Mouse (Mus musculus): ENCODE data around the gene Pla2g3. TPM values are rescaled to one million over a fixed set of nuclear protein-coding genes. Genes with fewer than 3 reads are reported as not detected.
A peak's percentile ranks its signal among the peaks of the same experiment; 100 is the strongest.

The Pla2g3 gene
- total and polyA plus RNA-seq, 2 experiments from 2014 or later = 11.9 to 26.2 TPM

- H3K4me2 ChIP-seq (ENCODE audit: low read depth) = peak overlapping the region; percentile 87
- H3K4me1 ChIP-seq (ENCODE audit: insufficient read depth) = peaks cover 8% of the 10 kb centered on the region; the same call in 1 of the 2 replicates
- no peaks in the 10 kb centered on the region for H3K36me3 ChIP-seq (ENCODE audit: insufficient read depth)
- H3K27ac ChIP-seq (ENCODE audit: low read depth, low read length) = peak overlapping the region; percentile 81
- peak overlapping the region; percentile 92 for H3K4me3 ChIP-seq (ENCODE audit: low read depth, low read length)
- H3K9me3 ChIP-seq (ENCODE audit: low read length) = no peaks in the 10 kb centered on the region
- peak; percentile 54 for DNase-seq
- WGBS = 1% methylated on average over 9 of the region's 9 CpGs
- H3K9ac ChIP-seq = peak overlapping the region; percentile 88
- no peak for TF ChIP-seq CTCF (IDR thresholded peaks at IDR 0.05; ENCODE audit: low read depth)
- peak; percentile 62 for ATAC-seq
- no peaks in the 10 kb centered on the region for H3K27me3 ChIP-seq (ENCODE audit: insufficient read depth, low read length)
Observed at GRCm38 (mm10) chr11:3452769-3453168, 35.3 kb upstream of the Pla2g3 start.

- Histone ChIP-seq H3K9me3 (ENCODE audit: low read length) (no peaks in the 10 kb centered on the region), H3K36me3 (ENCODE audit: insufficient read depth) (no peaks in the 10 kb centered on the region), H3K4me3 (ENCODE audit: low read depth, low read length) (no peak overlapping the region), H3K4me2 (ENCODE audit: low read depth) (peak overlapping the region; percentile 87), H3K27ac (ENCODE audit: low read depth, low read length) (no peak overlapping the region), H3K27me3 (ENCODE audit: insufficient read depth, low read length) (no peaks in the 10 kb centered on the region), H3K9ac (no peak overlapping the region), H3K4me1 (ENCODE audit: insufficient read depth) (peaks cover 8% of the 10 kb centered on the region; the same call in 1 of the 2 replicates)
- WGBS = 80% methylated on average over 6 of the region's 6 CpGs
- no peak for TF ChIP-seq CTCF (IDR thresholded peaks at IDR 0.05; ENCODE audit: low read depth)
- DNase-seq (no peak), ATAC-seq (no peak)
Observed at GRCm38 (mm10) chr11:3453467-3453866, 34.6 kb upstream of the Pla2g3 start.

- no peaks in the 10 kb centered on the region for H3K36me3 ChIP-seq (ENCODE audit: insufficient read depth)
- no peak for ATAC-seq
- no peak overlapping the region for H3K4me3 ChIP-seq (ENCODE audit: low read depth, low read length)
- H3K9me3 ChIP-seq (ENCODE audit: low read length) = no peaks in the 10 kb centered on the region
- H3K9ac ChIP-seq = no peak overlapping the region
- WGBS = 95% methylated on average over 3 of the region's 3 CpGs
- H3K27me3 ChIP-seq (ENCODE audit: insufficient read depth, low read length) = no peaks in the 10 kb centered on the region
- no peak for DNase-seq
- no peak overlapping the region for H3K4me2 ChIP-seq (ENCODE audit: low read depth)
- peaks cover 8% of the 10 kb centered on the region; the same call in 1 of the 2 replicates for H3K4me1 ChIP-seq (ENCODE audit: insufficient read depth)
- no peak overlapping the region for H3K27ac ChIP-seq (ENCODE audit: low read depth, low read length)
- TF ChIP-seq CTCF (IDR thresholded peaks at IDR 0.05; ENCODE audit: low read depth) = no peak
Observed at GRCm38 (mm10) chr11:3454506-3454905, 33.6 kb upstream of the Pla2g3 start.

- no peak overlapping the region for H3K4me3 ChIP-seq (ENCODE audit: low read depth, low read length)
- H3K4me1 ChIP-seq (ENCODE audit: insufficient read depth) = peaks cover 8% of the 10 kb centered on the region; the same call in 1 of the 2 replicates
- TF ChIP-seq CTCF (IDR thresholded peaks at IDR 0.05; ENCODE audit: low read depth) = peak; percentile 84
- no peak overlapping the region for H3K4me2 ChIP-seq (ENCODE audit: low read depth)
- no peak overlapping the region for H3K27ac ChIP-seq (ENCODE audit: low read depth, low read length)
- H3K27me3 ChIP-seq (ENCODE audit: insufficient read depth, low read length) = no peaks in the 10 kb centered on the region
- H3K36me3 ChIP-seq (ENCODE audit: insufficient read depth) = no peaks in the 10 kb centered on the region
- H3K9me3 ChIP-seq (ENCODE audit: low read length) = no peaks in the 10 kb centered on the region
- ATAC-seq = no peak
- peak; percentile 71 for DNase-seq
- 29% methylated on average over 1 of the region's 1 CpGs for WGBS
- no peak overlapping the region for H3K9ac ChIP-seq
Observed at GRCm38 (mm10) chr11:3456354-3456753, 31.7 kb upstream of the Pla2g3 start.

- no peak for DNase-seq
- H3K4me2 ChIP-seq (ENCODE audit: low read depth) = no peak overlapping the region
- ATAC-seq = no peak
- H3K4me3 ChIP-seq (ENCODE audit: low read depth, low read length) = no peak overlapping the region
- H3K4me1 ChIP-seq (ENCODE audit: insufficient read depth) = peaks cover under 1% of the 10 kb centered on the region; the same call in 1 of the 2 replicates
- no peaks in the 10 kb centered on the region for H3K27me3 ChIP-seq (ENCODE audit: insufficient read depth, low read length)
- H3K36me3 ChIP-seq (ENCODE audit: insufficient read depth) = no peaks in the 10 kb centered on the region
- no peaks in the 10 kb centered on the region for H3K9me3 ChIP-seq (ENCODE audit: low read length)
- WGBS = 89% methylated on average over 13 of the region's 13 CpGs
- no peak overlapping the region for H3K27ac ChIP-seq (ENCODE audit: low read depth, low read length)
- no peak overlapping the region for H3K9ac ChIP-seq
- no peak for TF ChIP-seq CTCF (IDR thresholded peaks at IDR 0.05; ENCODE audit: low read depth)
Observed at GRCm38 (mm10) chr11:3458428-3459104, 29.5 kb upstream of the Pla2g3 start.

- H3K4me2 ChIP-seq (ENCODE audit: low read depth) = no peak overlapping the region
- TF ChIP-seq CTCF (IDR thresholded peaks at IDR 0.05; ENCODE audit: low read depth) = no peak
- DNase-seq (no peak), ATAC-seq (no peak)
- H3K27me3 ChIP-seq (ENCODE audit: insufficient read depth, low read length) = no peaks in the 10 kb centered on the region
- no peak overlapping the region for H3K4me3 ChIP-seq (ENCODE audit: low read depth, low read length)
- H3K9me3 ChIP-seq (ENCODE audit: low read length) = no peaks in the 10 kb centered on the region
- H3K9ac ChIP-seq = no peak overlapping the region
- no peaks in the 10 kb centered on the region for H3K4me1 ChIP-seq (ENCODE audit: insufficient read depth)
- H3K36me3 ChIP-seq (ENCODE audit: insufficient read depth) = no peaks in the 10 kb centered on the region
- H3K27ac ChIP-seq (ENCODE audit: low read depth, low read length) = no peak overlapping the region
- 90% methylated on average over 2 of the region's 2 CpGs for WGBS
Observed at GRCm38 (mm10) chr11:3459105-3459468, 29.0 kb upstream of the Pla2g3 start.

- H3K4me1 ChIP-seq (ENCODE audit: insufficient read depth) = no peaks in the 10 kb centered on the region
- no peak overlapping the region for H3K4me2 ChIP-seq (ENCODE audit: low read depth)
- H3K27ac ChIP-seq (ENCODE audit: low read depth, low read length) = no peak overlapping the region
- ATAC-seq (no peak), DNase-seq (no peak)
- H3K9me3 ChIP-seq (ENCODE audit: low read length) = no peaks in the 10 kb centered on the region
- H3K4me3 ChIP-seq (ENCODE audit: low read depth, low read length) = no peak overlapping the region
- no peak overlapping the region for H3K9ac ChIP-seq
- no peaks in the 10 kb centered on the region for H3K27me3 ChIP-seq (ENCODE audit: insufficient read depth, low read length)
- TF ChIP-seq CTCF (IDR thresholded peaks at IDR 0.05; ENCODE audit: low read depth) = no peak
- H3K36me3 ChIP-seq (ENCODE audit: insufficient read depth) = no peaks in the 10 kb centered on the region
- 96% methylated on average over 1 of the region's 1 CpGs for WGBS
Observed at GRCm38 (mm10) chr11:3462846-3463245, 25.2 kb upstream of the Pla2g3 start.

Data from forebrain, postnatal 0 days (tissue).